Mouse (Mus musculus): ENCODE measurements around the gene Slc44a2.

Gene Slc44a2

DNA sequence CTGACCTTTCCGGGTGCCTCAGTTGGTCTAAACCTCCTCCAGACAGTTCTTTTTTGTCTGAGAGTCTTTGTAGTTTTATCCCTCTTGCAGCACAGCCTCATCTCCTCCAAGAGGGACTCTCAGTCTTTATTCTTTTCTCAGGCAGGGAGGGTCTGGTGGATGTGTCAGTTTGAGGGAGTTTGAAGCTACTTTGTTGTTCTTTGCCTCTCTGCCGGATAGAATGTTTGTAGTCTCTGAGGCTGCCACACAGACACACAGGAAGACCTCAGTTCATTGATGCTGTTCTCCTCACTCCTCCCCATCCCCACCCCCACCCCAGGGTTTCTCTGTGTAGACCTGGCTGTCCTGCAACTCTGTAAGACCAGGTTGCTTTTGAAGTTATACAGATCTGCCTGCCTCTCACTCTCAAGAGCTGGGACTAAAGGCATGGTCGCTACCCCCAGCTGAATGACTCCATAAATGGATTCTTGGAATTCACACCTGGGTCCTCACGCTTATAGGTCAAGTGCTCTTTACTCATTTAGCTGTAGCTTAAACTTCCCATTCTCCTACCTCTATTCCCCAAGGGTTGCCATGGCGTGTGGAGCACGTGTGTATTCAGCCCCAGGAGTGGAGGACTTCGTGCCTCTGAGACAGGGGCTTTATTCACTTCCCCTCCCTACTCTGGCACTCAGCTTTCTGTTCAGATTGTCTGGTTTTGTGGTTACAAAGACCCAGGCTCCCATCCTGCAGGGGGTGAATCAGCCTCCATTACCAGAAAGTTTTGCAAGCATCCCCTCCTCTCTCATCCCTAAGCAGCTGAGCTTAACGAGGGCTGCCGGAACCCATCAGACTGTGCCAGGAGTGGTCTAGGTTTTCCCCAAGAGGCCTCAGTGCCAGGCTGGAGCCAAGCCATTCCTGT lies 11.9 kb downstream of the Slc44a2 start:
- no peak for DNase-seq (ENCODE audit: low read depth, low spot score)

DNA sequence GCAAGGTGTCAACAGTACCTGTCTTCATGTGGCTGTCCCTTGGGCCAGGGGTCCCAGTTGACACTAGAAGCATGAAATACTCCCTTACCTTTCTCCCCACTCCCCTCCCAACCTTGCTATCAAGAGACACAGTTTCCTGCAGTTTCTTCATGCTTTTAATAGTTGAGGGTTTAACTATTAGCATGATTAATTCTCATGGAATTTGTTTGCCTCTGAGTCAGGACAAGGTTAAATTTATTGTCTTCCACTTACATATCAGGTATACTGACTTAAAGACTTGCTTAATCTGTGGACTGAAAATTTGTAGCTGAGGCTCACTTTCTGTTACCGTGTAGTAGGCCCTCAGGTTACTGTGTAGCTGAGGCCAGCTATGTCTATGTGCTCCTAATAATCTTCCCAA lies 13.0 kb downstream of the Slc44a2 start:
- no peak for DNase-seq (ENCODE audit: low read depth, low spot score)

DNA sequence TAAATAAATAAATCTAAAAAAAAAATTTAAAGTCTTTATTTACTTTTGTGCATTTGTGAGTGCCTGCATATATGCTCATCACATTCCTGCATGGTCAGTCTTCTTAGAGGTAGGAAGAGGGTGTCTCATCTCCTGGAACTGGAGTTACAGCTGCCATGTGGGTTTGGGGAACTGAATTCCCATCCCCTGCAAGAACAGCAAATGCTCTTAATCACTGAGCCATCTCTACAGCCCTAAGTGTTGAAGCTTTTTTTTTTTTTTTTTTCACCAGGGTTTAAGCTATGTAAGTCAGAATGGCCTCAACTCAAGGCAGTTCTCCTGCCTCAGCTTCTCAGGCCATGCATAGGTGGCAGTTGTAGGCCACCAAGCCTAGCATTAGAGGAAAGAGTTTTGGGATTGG lies 14.2 kb downstream of the Slc44a2 start:
- no peak for DNase-seq (ENCODE audit: low read depth, low spot score)

DNA sequence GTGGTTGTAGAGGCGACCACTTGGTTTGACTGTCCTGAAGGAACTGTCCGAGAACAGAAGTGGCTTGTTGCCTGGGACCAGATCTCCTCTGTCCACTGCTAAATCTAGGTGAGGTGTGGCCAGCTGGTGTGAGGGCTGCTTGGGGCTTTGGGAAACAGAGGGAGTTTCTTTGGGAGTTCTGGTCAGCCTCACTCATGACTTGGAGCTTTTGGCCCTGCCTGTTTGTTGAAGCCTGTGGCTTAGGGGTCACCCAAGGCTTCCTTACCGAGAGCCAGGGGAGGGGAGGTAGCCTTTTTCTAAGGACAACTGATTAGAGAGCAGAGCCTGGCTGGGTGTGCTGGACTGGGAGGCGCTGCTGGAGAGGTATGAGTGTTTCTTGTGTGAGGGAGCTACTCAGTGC lies 14.9 kb downstream of the Slc44a2 start:
- DNase-seq (ENCODE audit: low read depth, low spot score): no peak

DNA sequence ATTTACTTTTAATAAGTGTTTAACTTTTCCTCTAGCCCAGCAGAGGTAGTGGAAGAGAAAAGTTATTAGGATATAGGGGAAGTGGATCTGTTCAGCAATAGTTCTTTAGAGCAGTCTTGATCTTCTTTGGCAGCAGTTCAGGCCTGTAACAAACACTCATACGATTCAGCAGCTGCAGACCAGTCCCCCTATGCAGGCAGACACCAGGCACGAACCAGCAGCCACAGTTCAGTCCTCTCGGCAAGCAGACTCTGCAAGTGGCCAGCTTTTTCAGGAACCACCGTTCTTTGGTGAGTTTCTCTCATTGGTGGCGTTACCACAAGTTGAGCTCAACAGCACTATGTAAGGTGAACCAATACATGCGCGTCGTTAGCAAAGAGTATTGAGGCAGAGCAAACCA lies 16.0 kb downstream of the Slc44a2 start:
- DNase-seq (ENCODE audit: low read depth, low spot score): no peak

DNA sequence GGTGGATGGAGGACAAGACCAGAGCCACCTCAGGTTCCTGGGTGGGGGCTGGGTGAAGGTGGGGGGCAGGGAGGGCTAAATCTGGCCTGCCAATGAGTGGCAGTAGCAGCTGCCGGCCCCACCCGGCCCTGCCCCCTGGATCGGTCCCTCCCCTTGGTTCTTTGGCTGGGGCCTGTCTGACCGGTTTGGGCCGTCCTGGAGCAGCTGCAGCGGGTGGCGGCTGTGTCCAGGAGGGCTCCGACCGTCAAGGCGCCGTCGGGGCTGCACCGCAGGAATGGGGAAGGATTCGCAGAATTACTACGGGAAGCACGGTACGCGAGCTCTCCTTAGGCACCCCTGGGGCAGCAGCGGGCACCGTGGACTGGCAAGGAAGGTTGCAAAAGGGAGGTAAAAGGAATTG lies 17.2 kb downstream of the Slc44a2 start:
- no peak for DNase-seq (ENCODE audit: low read depth, low spot score)

DNA sequence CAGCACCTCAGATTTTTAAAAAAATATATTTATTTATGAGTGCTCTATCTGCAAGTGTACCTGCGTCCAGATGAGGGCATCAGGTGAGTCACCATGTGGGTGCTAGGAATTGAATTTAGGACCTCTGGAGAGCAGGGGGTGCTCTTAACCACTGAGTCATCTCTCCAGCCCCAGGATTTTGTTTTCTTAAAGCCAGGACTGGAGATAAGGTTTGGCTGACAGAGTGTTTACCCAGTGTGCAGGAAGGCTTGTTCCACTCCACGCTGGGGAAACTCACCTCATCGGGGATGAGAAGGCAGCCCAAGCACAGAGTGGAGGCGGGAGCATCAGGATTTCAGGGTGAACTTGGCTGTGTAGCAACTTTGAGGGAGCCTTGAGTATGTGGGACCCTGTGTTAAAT lies 19.9 kb downstream of the Slc44a2 start:
- DNase-seq (ENCODE audit: low read depth, low spot score): no peak

DNA sequence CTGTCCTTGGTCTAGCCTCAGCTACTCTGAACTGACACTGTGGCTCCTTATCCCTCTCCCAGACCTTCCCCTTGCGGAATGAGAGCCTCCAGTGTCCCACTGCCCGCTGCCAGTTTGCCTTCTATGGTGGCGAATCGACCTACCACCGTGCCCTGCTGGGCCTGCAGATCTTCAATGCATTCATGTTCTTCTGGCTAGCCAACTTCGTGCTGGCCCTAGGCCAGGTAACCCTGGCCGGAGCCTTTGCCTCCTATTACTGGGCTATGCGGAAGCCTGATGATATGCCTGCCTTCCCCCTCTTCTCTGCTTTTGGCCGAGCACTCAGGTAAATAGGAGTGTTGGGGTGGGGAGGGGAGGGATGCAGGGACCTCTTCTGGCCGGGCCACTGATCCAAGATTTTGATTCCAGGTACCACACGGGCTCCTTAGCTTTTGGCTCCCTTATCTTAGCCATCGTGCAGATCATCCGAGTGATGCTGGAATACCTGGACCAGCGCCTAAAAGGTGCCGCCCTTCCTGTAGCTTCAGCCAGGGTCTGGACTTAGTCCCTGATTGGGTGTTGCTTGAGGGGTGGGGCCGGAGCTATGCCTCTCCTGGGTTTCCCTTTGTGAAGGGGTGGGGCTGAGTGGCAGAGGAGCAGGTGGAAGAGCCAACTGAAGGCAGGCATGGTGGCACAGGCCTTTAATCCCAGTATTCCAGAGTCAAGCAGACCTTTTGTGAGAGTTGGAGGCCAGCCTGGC lies 26.3 kb downstream of the Slc44a2 start:
- DNase-seq (ENCODE audit: low read depth, low spot score): no peak

DNA sequence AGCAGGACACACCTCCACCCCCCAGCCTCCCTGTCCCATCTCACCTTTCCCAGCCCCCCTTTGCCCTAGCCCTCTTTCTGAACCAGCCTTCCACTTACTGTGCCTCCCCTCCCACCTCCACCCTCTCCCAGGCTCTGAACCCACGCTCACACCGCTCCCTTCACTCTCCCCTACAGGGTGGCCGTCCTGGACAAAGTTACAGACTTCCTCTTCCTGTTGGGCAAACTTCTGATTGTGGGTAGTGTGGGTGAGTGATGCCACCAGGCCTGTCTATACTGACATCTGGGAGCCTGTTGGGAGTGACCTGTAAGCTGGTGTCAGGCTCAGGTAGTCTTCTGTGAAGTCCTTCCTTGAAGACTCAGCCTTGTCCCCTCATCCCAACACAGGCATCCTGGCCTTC lies 27.7 kb downstream of the Slc44a2 start:
- no peak for DNase-seq (ENCODE audit: low read depth, low spot score)

DNA sequence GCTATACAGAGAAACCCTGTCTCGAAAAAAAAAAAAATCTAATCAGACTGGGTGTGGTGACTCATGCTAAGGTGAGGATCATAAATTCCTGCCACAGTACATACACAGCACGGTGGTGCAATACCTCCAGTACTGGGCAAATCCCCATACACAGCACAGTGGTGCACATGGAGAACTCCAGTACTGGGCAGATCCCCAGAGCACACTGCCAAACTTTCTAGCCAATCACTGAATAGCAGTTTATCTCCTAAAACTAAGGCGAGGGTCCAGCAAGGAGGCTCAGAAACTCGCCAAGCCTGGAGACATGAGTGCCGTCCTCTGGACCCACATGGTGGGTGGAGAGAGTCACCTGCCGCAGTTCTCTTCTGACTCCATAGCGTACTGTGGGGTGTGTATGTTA lies 30.7 kb downstream of the Slc44a2 start:
- DNase-seq (ENCODE audit: low read depth, low spot score): no peak

DNA sequence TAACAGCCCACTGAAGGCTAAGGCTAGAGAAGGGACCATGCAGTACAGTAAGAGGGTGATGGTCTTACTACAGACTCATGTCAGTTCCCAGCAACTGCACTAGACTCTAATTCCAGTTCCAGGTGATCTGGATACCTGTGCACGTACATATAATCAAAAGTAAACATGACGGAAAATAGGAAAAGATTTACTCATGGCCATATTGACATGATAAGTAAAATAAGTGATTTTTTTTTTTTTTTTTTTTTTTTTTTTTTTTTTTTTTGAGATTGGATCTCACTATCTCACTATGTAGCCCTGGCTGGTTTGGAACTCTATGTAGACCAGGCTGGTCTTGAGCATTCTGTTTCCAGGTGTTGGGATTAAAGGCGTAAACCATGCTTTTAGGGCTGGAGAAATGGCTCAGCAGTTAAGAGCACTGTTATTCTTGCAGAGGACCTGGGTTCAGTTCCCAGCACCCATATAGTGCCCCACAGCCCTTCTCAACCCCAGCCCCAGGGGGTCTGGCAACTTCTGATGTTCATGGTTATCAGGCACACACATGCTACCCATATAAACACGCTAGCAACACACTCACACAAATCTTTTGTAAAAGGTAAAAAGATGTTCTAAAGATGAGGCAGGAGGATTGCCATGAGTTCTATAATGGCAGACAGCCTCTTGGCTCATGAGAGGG lies 31.3 kb downstream of the Slc44a2 start:
- no peak for DNase-seq (ENCODE audit: low read depth, low spot score)

DNA sequence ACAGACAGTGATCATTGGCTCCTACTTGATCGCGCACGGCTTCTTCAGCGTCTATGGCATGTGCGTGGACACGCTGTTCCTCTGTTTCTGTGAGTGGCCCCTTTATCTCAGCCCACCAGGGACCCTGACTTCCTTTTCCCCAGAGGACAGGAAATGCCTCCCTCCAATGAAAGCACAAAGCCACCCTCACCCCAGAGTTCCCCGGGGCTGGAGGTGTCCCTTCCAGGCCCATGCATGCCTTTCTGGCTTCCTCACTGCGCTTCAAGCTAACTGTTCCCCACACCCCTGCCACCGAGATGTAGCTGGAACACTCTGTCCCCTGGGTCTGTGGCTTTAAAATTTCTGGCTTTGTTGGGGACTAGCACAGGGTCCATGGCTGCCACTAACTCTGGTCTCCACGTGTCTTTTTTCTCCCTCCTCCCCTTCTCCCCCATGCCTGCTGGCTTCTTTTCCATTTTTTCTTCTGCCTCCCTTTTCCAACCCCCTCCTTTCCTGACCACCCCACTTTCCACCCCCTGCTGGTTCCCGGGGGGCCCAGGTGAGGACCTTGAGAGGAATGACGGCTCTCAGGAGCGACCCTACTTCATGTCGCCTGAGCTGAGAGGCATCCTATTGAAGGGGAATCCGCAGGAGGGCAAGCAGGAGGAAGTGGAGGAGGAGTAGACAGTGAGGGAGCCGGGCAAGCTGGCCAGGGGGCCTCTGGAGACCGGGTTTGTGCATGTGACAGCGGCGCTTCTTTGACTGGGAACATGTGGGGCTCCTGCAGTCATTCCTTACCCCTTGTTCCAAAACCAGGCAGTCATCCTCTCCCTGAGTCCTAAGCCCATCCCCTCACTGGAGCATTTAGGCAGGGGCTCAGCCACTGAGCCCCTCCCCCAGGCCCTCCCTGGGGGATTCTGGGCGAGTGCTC lies 32.2 kb downstream of the Slc44a2 start:
- DNase-seq (ENCODE audit: low read depth, low spot score): no peak

DNA sequence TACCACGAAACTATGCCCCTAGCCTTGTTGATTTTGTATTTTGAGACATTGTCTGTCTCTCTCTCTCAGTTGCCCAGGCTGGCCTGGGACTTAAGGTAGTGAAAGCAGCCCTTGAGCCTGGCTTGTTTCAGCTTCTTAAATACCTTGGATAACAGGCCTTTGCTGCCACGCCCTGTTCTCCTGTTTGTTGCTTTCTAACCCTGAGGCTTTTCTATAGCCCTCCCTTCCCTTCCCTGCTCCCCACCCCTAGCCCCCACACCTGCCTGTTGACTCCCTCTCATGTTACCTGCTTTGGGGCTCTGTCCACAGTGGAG lies 32.8 kb downstream of the Slc44a2 start:
- no peak for DNase-seq (ENCODE audit: low read depth, low spot score)

DNA sequence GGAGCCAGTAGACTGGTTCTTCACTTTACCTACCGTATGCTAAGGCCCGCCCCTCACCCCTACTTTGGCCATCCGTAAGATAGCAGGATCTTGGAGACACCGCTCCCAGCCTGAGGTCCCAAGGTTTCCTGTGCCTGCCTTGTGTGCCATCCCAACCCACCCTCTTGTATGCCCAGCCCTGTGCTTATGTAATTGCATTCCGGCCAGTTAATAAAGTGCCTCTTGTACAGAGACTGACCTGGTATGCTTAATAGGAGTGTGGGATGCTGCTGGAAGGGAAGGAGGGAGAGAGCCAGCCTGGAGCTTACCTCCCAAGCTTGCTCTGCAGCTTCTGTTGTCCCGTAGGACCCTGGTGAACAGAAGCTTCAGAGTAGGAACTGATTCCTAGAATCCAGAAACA lies 34.3 kb downstream of the Slc44a2 start:
- no peak for DNase-seq (ENCODE audit: low read depth, low spot score)

DNA sequence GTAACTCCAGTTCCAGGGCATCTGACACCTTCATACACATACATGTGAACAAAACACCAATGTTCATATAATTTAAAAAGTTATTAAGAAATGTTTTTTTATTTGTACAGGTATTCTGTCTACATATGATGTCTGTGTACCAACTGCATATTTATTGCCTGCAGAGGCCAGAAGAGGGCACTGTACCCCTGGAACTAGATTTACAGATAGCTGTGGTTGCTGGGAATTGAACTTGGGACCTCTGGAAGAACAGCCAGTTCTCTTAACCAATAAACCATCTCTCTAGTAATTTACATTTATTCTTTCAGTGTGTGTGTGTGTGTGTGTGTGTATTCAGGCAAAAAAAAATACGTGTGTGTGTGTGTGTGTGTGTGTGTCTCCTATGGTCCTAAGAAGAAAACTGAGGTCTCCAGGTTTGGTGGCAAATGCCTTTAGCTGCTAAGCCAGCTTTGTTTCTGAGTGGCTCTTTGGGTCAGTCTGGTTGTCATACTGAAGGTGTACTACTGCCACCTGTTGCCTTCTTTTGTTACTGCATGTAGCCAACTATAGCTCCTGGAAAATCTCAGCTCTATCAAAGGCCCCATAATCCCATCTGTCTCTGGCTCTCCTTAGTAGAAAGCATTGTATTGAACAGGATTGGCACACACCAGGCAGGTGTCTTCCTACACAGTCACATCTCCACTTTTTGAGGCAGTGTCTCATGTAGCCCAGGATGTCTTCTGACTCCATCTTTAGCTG lies 36.7 kb downstream of the Slc44a2 start:
- DNase-seq (ENCODE audit: low read depth, low spot score): peak; percentile 65

DNA sequence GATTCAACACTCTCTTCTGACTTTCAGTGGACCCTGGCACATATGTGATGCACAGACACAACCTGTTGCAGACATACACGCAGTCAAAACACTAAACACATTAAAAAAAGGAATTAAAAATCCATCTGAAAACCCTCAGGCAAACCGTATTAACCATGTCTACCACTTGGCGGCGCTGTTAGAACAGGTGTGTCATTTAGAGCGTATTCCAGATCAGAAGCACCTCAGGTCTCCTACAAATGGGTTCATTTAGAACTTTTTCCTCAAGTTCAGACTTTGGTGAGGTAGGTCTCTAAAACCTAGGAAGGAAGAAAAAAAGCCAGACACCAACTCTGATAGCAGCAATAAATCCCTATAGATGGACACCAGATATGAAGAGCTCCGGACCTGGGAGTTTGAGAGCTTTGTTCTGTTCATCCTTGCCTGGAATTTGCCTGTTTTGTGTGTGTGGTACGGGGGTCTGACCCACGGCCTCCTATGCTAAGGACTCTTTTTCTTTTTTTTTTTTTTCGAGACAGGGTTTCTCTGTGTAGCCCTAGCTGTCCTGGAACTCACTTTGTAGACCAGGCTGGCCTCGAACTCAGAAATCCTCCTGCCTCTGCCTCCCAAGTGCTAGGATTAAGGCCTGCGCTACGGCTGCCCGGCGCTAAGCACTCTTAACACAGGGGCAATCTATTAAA lies 46.2 kb downstream of the Slc44a2 start:
- DNase-seq (ENCODE audit: low read depth, low spot score): no peak

DNA sequence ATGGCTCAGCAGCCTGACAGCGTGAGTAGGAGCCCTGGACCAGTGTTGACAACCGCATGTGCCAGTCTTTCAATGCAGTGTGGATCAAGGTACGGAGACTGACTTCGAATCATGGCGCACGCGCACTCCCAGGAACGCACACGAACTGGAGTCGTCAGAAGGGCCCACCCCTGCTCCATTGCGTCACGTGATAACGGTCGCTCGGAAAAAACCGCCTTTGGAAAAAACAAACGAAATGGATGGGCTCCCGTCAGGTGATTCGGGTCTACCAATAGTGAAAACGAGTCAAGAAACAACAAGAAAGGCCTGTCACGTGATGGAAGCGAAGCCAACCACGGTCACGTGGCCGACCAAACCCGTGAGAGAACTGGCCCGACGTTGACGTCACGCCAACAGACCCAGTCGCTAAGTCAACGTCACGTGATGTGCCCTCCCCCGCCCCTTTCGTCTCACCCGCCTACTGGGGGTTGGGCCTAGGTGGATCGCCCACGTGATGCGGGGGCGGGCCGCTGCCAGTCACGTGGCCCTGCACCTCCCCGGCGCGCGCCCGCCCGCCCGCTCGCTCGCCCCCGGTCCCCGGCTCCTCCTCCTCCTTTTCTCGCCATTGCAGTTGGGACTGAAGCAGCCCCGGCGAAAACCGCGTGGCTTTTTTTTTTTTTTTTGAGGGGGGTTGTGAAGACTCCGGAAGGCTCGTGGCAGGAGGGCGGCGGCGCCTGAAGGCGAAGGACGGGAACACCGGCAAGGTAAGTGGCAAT lies 47.0 kb downstream of the Slc44a2 start, which contains the start of gene Ilf3:
Ilf3 (plus strand) TSS at position 515 of the 755 bp plus-strand sequence.
- peak; percentile 99 for DNase-seq (ENCODE audit: low read depth, low spot score)

DNA sequence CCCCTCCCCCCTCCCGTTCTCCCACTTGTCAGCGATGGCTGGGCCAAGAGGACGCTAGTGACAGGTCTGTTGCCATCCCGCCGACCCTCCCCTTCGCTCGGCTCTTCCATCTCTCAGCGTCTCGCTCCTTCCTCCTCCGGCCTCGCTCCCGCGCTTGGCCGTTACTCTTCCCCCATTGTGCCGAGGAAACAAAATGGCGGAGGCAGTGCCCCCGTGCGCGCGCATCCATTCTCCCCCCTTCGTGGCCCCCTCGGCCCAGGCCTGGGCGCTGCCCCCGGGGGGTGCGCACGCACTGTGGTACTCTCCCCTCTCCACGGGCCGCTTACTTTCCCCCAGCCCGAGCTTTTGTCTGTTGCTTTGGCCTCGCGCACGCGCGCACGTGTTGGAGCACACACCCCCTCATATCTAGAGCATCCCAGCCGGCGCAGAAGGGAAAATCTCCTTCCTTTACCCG lies 47.7 kb downstream of the Slc44a2 start:
- DNase-seq (ENCODE audit: low read depth, low spot score): no peak

DNA sequence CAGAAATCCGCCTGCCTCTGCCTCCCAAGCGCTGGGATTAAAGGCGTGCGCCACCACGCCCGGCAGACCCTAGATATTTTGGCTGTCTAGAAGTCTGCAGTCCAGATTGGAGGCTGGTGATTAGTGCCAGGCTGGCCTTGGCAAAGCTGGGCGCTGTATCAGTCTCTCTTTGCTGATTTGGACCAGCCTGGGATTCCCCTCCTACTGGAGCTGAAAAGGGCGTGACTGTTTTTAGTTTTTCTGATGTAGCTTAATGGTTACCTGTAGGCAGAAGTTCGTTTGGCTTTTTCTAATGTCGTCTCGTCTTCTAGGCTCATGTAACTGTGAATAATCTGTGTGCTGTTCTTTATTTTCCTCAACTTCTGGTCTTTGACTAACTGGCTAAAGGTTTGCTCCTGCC lies 48.6 kb downstream of the Slc44a2 start:
- DNase-seq (ENCODE audit: low read depth, low spot score): no peak

All from WW6 (cell line).